Mouse (Mus musculus) kidney, embryonic 14.5 days (tissue): Measurements from ENCODE around the gene Cdc73. TPM values are rescaled to one million over a fixed set of nuclear protein-coding genes. Genes with fewer than 3 reads are reported as not detected.
"Not testable (repeated sequence)": the region's sequence is repeated elsewhere in the genome, so short reads cannot be mapped to it uniquely, and the experiment has no call there.

Experiments used
- ATAC-seq: fragments of 200-750 bp; cut with Nextera tagmentation; 2 replicates; pipeline ENCODE4 v1.8.0; 2017; ENCODE audit warnings: moderate number of reproducible peaks, mild to moderate bottlenecking, moderate TSS enrichment, moderate library complexity; ENCODE audit not compliant: low FRiP score, low TSS enrichment
- H3K27ac ChIP-seq: fragments of 300-500 bp; sonication (generic); 2 replicates; pipeline ENCODE4 v1.5.1; 2014; ENCODE audit warnings: low read depth, mild to moderate bottlenecking, low read length, moderate library complexity, mixed read lengths
- H3K27me3 ChIP-seq: fragments of 300-500 bp; sonication (generic); 2 replicates; pipeline ENCODE4 v1.6.1; 2014; ENCODE audit warnings: mild to moderate bottlenecking, low read length; ENCODE audit not compliant: control insufficient read depth, insufficient read depth
- H3K36me3 ChIP-seq: fragments of 300-500 bp; sonication (generic); 2 replicates; pipeline ENCODE4 v1.6.1; 2014; ENCODE audit warnings: low read length, mixed read lengths; ENCODE audit not compliant: control insufficient read depth, insufficient read depth
- H3K4me1 ChIP-seq: fragments of 300-500 bp; sonication (generic); 2 replicates; pipeline ENCODE4 v1.6.1; 2014; ENCODE audit warnings: low read length, mixed read lengths; ENCODE audit not compliant: control insufficient read depth, insufficient read depth
- H3K4me2 ChIP-seq: fragments of 300-500 bp; sonication (generic); replicated peaks from 2 replicates; pipeline ENCODE4 v1.6.1; 2014; ENCODE audit warnings: low read depth, mild to moderate bottlenecking, low read length
- H3K4me3 ChIP-seq: fragments of 300-500 bp; sonication (generic); 2 replicates; pipeline ENCODE4 v1.5.1; 2014; ENCODE audit warnings: mild to moderate bottlenecking, low read length
- H3K9ac ChIP-seq: fragments of 300-500 bp; sonication (generic); 2 replicates; pipeline ENCODE4 v1.6.1; 2014; ENCODE audit warnings: low read depth, mild to moderate bottlenecking, low read length, moderate library complexity
- H3K9me3 ChIP-seq: fragments of 300-500 bp; sonication (generic); 2 replicates; pipeline ENCODE4 v1.6.1; 2016; ENCODE audit warnings: low read length; ENCODE audit not compliant: control insufficient read depth
- WGBS: fragments of 180-500 bp; shearing (Covaris S2); extraction: QIAGEN DNeasy Blood & Tissue Kit; methylation state at CpG from one replicate; pipeline ENCODE4 v1.1.7; 2014; 5-methylcytosine and 5-hydroxymethylcytosine counted together
- polyA plus RNA-seq: library from polyadenylated mRNA; unstranded; fragments of >200 nt; fragmentation: Nextera tagmentation; extraction: Ambion mirVana; gene quantifications from 2 replicates; pipeline ENCODE4 v1.2.1, GENCODE M21; 2014

Gene Cdc73
- polyA plus RNA-seq, 1 experiment from 2014 or later, result 28.7 TPM

- Histone ChIP-seq H3K4me2 (no peak overlapping the region), H3K4me3 (no peak overlapping the region), H3K9ac (no peak overlapping the region), H3K36me3 (no peaks in the 10 kb centered on the region), H3K4me1 (no peaks in the 10 kb centered on the region), H3K27ac (no peak overlapping the region), H3K27me3 (no peaks in the 10 kb centered on the region), H3K9me3 (no peaks in the 10 kb centered on the region)
- ATAC-seq, result no peak
- 88% methylated on average over 2 of the region's 2 CpGs for WGBS
Observed at GRCm38 (mm10) chr1:143730899-143731298, 28.2 kb upstream of the Cdc73 start.

- WGBS, result 64% methylated on average over 9 of the region's 9 CpGs
Observed at GRCm38 (mm10) chr1:143727701-143728445, 25.2 kb upstream of the Cdc73 start.

GRCm38 (mm10) chr1:143724456-143725064 lies 21.9 kb upstream of the Cdc73 start:
- ATAC-seq, result no peak
- Histone ChIP-seq H3K9me3 (no peaks in the 10 kb centered on the region), H3K4me2 (no peak overlapping the region), H3K27ac (no peak overlapping the region), H3K9ac (no peak overlapping the region), H3K4me3 (no peak overlapping the region), H3K4me1 (no peaks in the 10 kb centered on the region), H3K36me3 (no peaks in the 10 kb centered on the region), H3K27me3 (no peaks in the 10 kb centered on the region)
- 86% methylated on average over 5 of the region's 5 CpGs for WGBS

More at GRCm38 (mm10) chr1:143727701-143728445, 25.2 kb upstream of the Cdc73 start:
- H3K4me1 ChIP-seq, result no peaks in the 10 kb centered on the region
- no peaks in the 10 kb centered on the region for H3K36me3 ChIP-seq
- no peak for ATAC-seq
- H3K27me3 ChIP-seq, result no peaks in the 10 kb centered on the region
- H3K4me3 ChIP-seq, result no peak overlapping the region
- H3K27ac ChIP-seq, result no peak overlapping the region
- no peak overlapping the region for H3K4me2 ChIP-seq
- H3K9me3 ChIP-seq, result no peaks in the 10 kb centered on the region
- no peak overlapping the region for H3K9ac ChIP-seq

GRCm38 (mm10) chr1:143716038-143716437 lies 13.3 kb upstream of the Cdc73 start, which contains the start of gene Glrx2:
Gene Glrx2 (plus strand): TSS chr1:143716338.
- not testable (repeated sequence) for H3K27ac ChIP-seq, H3K4me2 ChIP-seq, H3K36me3 ChIP-seq, H3K27me3 ChIP-seq, H3K9ac ChIP-seq, H3K4me1 ChIP-seq, H3K9me3 ChIP-seq, ATAC-seq, H3K4me3 ChIP-seq
- WGBS, result no CpG with 5 or more reads among the region's 2 CpGs

GRCm38 (mm10) chr1:143710627-143710976 lies 7.9 kb upstream of the Cdc73 start:
- ATAC-seq, result no peak
- H3K4me2 ChIP-seq, result no peak overlapping the region
- WGBS, result 70% methylated on average over 5 of the region's 5 CpGs
- H3K27ac ChIP-seq, result no peak overlapping the region
- no peaks in the 10 kb centered on the region for H3K4me1 ChIP-seq
- no peak overlapping the region for H3K9ac ChIP-seq
- H3K36me3 ChIP-seq, result no peaks in the 10 kb centered on the region
- no peaks in the 10 kb centered on the region for H3K27me3 ChIP-seq
- no peak overlapping the region for H3K4me3 ChIP-seq
- no peaks in the 10 kb centered on the region for H3K9me3 ChIP-seq

GRCm38 (mm10) chr1:143709966-143710626 lies 7.4 kb upstream of the Cdc73 start:
- Histone ChIP-seq H3K27me3 (no peaks in the 10 kb centered on the region), H3K9ac (no peak overlapping the region), H3K36me3 (no peaks in the 10 kb centered on the region), H3K4me1 (no peaks in the 10 kb centered on the region), H3K27ac (no peak overlapping the region), H3K4me2 (no peak overlapping the region), H3K4me3 (no peak overlapping the region), H3K9me3 (no peaks in the 10 kb centered on the region)
- no peak for ATAC-seq
- WGBS, result 76% methylated on average over 7 of the region's 7 CpGs

- Histone ChIP-seq H3K9ac (no peak overlapping the region), H3K4me1 (no peaks in the 10 kb centered on the region), H3K27ac (no peak overlapping the region), H3K27me3 (no peaks in the 10 kb centered on the region), H3K36me3 (no peaks in the 10 kb centered on the region), H3K4me2 (no peak overlapping the region), H3K9me3 (no peaks in the 10 kb centered on the region), H3K4me3 (no peak overlapping the region)
- no peak for ATAC-seq
- WGBS, result 65% methylated on average over 6 of the region's 6 CpGs
Observed at GRCm38 (mm10) chr1:143708361-143708760, 5.7 kb upstream of the Cdc73 start.

GRCm38 (mm10) chr1:143707006-143707405 lies 4.3 kb upstream of the Cdc73 start:
- H3K9ac ChIP-seq, result no peak overlapping the region
- ATAC-seq, result no peak
- no peak overlapping the region for H3K27ac ChIP-seq
- H3K4me1 ChIP-seq, result no peaks in the 10 kb centered on the region
- no peaks in the 10 kb centered on the region for H3K9me3 ChIP-seq
- H3K4me2 ChIP-seq, result no peak overlapping the region
- no peaks in the 10 kb centered on the region for H3K27me3 ChIP-seq
- H3K4me3 ChIP-seq, result no peak overlapping the region
- 68% methylated on average over 4 of the region's 4 CpGs for WGBS
- H3K36me3 ChIP-seq, result no peaks in the 10 kb centered on the region
